Mouse (Mus musculus) intestine, postnatal 0 days (tissue): ENCODE results near the gene Rdh16. TPM values are rescaled to one million over a fixed set of nuclear protein-coding genes. Genes with fewer than 3 reads are reported as not detected.
"Not testable (repeated sequence)": the region's sequence is repeated elsewhere in the genome, so short reads cannot be mapped to it uniquely, and the experiment has no call there.

ENCODE experiments used
- ATAC-seq: fragments of 200-750 bp; cut with Nextera tagmentation; 2 replicates; pipeline ENCODE4 v1.8.0; 2017; ENCODE audit warnings: mild to moderate bottlenecking, moderate TSS enrichment, moderate library complexity
- H3K27ac ChIP-seq: fragments of 300-500 bp; sonication (generic); 2 replicates; pipeline ENCODE4 v1.5.1; 2014; ENCODE audit warnings: mild to moderate bottlenecking, low read depth, low read length, moderate library complexity
- H3K27me3 ChIP-seq: fragments of 300-500 bp; sonication (generic); replicated peaks from 2 replicates; pipeline ENCODE4 v1.6.1; 2014; ENCODE audit warnings: low read length, mixed read lengths; ENCODE audit not compliant: control insufficient read depth, insufficient read depth
- H3K36me3 ChIP-seq: fragments of 300-500 bp; sonication (generic); 2 replicates; pipeline ENCODE4 v1.6.1; 2014; ENCODE audit warnings: mild to moderate bottlenecking, moderate library complexity; ENCODE audit not compliant: control insufficient read depth, insufficient read depth
- H3K4me1 ChIP-seq: fragments of 300-500 bp; sonication (generic); replicated peaks from 2 replicates; pipeline ENCODE4 v1.6.1; 2014; ENCODE audit warnings: antibody characterized with exemption, low read length, mixed read lengths; ENCODE audit not compliant: control insufficient read depth, insufficient read depth
- H3K4me2 ChIP-seq: fragments of 300-500 bp; sonication (generic); replicated peaks from 2 replicates; pipeline ENCODE4 v1.6.1; 2014; ENCODE audit warnings: low read depth, mild to moderate bottlenecking, moderate library complexity
- H3K4me3 ChIP-seq: fragments of 300-500 bp; sonication (generic); 2 replicates; pipeline ENCODE4 v1.5.1; 2014; ENCODE audit warnings: low read depth, low read length
- H3K9ac ChIP-seq: fragments of 300-500 bp; sonication (generic); 2 replicates; pipeline ENCODE4 v1.6.1; 2014; ENCODE audit warnings: mild to moderate bottlenecking, low read depth, low read length
- H3K9me3 ChIP-seq: fragments of 300-500 bp; sonication (generic); 2 replicates; pipeline ENCODE4 v1.6.1; 2016; ENCODE audit warnings: mixed run types; ENCODE audit not compliant: control insufficient read depth
- CTCF ChIP-seq: sonication (generic); IDR thresholded peaks from 2 replicates; pipeline ENCODE4 v1.5.1; 2016; ENCODE audit warnings: low read depth, mild to moderate bottlenecking, control low read depth, antibody characterized with exemption, moderate library complexity
- WGBS: fragments of 180-500 bp; shearing (Covaris S2); extraction: QIAGEN DNeasy Blood & Tissue Kit; methylation state at CpG from one replicate; pipeline ENCODE4 v1.1.7; 2014; 5-methylcytosine and 5-hydroxymethylcytosine counted together
- polyA plus RNA-seq: library from polyadenylated mRNA; unstranded; fragments of >200 nt; fragmentation: Nextera tagmentation; extraction: Ambion mirVana; gene quantifications from 2 replicates; pipeline ENCODE4 v1.2.1, GENCODE M21; 2015

Rdh16 gene
- polyA plus RNA-seq, 1 experiment from 2014 or later = 0.07 TPM

DNA sequence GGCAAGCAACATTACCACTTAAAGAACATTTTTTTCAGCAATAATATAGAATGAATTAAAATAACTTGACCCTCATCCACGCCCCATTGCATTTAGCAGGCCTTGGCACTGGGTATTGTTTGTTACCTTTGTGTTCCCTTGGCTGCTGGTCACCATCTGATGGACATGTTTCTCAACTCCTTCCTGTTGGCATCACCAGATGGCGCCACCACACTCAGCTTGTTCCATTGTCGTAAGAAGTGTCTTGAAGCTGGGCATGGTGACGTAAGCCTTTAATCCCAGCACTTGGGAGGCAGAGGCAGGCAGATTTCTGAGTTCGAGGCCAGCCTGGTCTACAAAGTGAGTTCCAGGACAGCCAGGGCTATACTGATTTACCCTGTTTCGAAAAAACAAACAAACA lies 24.4 kb downstream of the Rdh16 start:
- Histone ChIP-seq H3K4me1 (no peaks in the 10 kb centered on the region), H3K27me3 (no peaks in the 10 kb centered on the region), H3K27ac (no peak overlapping the region), H3K9ac (no peak overlapping the region), H3K4me3 (no peak overlapping the region), H3K4me2 (no peak overlapping the region), H3K36me3 (no peaks in the 10 kb centered on the region), H3K9me3 (no peaks in the 10 kb centered on the region)
- 88% methylated on average over 6 of the region's 6 CpGs for WGBS
- no peak for ATAC-seq
- peak; percentile 77 for TF ChIP-seq CTCF

DNA sequence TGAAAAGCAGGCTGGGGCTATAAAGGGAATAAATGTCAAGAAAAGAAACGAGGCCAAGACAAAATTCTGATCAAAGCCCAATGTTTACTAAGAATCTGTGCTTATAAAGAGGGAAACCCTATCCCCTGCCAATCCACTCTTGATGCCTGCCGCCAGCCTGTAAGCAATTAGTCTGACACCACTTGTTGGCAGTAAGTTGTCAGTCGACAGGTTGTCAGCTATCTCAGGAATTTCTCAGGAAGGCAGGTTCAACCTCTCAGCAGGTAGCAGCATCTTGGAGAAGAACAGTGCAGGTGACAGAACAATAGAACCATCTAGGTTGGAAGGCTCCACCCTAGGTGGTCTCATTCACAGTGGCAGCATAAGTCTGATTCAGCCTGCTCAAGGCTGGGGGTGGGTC lies 28.2 kb downstream of the Rdh16 start:
- Histone ChIP-seq H3K4me2 (no peak overlapping the region), H3K9ac (no peak overlapping the region), H3K27ac (no peak overlapping the region), H3K4me1 (no peaks in the 10 kb centered on the region), H3K9me3 (no peaks in the 10 kb centered on the region), H3K36me3 (no peaks in the 10 kb centered on the region), H3K4me3 (no peak overlapping the region), H3K27me3 (no peaks in the 10 kb centered on the region)
- ATAC-seq = no peak
- 92% methylated on average over 3 of the region's 3 CpGs for WGBS
- TF ChIP-seq CTCF = no peak

DNA sequence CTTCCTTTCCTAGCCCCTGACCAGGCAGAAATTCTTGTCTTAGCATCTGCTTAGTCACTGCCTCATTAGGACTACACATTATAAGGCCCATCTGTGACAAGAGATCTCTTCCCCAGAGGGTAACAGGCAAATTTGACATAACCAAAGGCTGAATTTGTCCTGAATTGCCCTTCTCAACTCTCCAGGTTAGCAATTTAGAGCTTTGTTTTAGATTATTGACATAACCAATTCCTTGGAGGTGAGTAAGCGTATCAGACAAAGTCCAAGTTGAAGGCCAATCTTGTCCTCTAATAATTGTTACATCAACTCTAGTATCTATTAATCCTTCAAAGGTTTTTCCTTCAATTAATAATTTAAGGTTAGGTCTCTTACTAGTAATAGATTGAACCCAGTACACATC lies 33.2 kb downstream of the Rdh16 start:
- H3K4me3 ChIP-seq, H3K27ac ChIP-seq, H3K4me1 ChIP-seq, H3K36me3 ChIP-seq, H3K4me2 ChIP-seq, H3K9me3 ChIP-seq, H3K27me3 ChIP-seq, H3K9ac ChIP-seq, ATAC-seq: not testable (repeated sequence)
- WGBS = 76% methylated on average over 1 of the region's 1 CpGs

DNA sequence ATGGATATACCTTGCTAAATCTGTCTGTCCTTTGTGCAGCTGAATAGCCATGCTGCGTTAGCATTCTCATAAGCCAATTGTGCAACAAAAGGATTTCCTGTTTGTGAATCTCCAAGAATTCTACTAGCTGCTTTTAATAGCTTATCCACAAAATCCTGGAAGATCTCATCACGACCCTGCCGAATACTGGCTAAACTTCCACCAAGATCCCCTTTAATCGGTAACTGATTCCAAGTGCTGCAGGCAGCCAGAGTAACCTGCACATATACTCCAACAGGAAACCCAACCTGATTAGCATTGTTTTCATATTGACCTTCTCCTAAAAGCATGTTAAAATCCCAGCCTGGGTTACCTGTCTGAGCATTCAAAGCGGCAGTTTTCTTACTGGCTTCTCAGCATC lies 34.3 kb downstream of the Rdh16 start:
- Histone ChIP-seq H3K27me3 (no peaks in the 10 kb centered on the region), H3K9me3 (no peaks in the 10 kb centered on the region), H3K4me3 (no peak overlapping the region), H3K9ac (no peak overlapping the region), H3K4me1 (no peaks in the 10 kb centered on the region), H3K27ac (no peak overlapping the region), H3K4me2 (no peak overlapping the region), H3K36me3 (no peaks in the 10 kb centered on the region)
- WGBS = 70% methylated on average over 5 of the region's 5 CpGs
- no peak for ATAC-seq
- no peak for TF ChIP-seq CTCF

DNA sequence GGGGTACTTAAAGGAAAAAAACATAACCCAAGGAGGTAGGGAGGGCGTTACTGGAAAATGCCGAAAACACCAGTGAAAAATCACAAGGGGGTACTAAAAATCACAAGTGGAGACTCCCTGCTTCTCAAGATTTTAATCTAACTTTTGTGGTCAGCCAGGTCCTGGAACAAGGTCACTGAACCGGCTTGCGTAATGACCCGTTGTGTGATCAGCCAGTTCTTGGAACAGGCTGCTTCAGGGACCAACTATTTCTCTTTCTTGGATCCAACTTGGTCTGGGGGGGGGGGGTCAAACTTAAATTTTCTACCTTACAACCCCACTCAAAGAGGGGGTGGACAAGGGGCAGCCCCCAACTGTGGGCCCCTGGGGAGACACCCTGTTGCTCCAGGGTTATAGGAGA lies 36.8 kb downstream of the Rdh16 start:
- WGBS = 92% methylated on average over 5 of the region's 5 CpGs
- not testable (repeated sequence) for H3K4me2 ChIP-seq, ATAC-seq, H3K9me3 ChIP-seq, H3K4me1 ChIP-seq, H3K36me3 ChIP-seq, H3K27ac ChIP-seq, H3K4me3 ChIP-seq, H3K9ac ChIP-seq, H3K27me3 ChIP-seq

DNA sequence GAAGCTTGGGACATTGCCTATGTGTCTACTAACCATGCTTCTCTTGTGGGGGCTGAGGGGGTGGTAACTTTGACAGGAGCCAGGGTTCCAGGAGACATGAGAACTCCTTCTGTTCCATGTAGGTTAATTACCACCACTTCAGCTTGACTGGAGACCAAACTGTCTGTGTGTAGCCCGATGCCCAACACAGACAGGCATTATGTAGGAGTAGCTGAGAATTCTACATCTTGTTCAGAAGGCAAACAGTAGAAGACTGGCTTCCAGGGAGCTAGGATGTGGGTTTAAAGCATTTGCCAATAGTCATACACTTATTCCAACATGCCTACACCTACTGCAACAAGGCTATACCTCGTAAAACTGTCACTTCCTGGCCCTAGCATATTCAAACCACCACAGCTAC lies 37.6 kb downstream of the Rdh16 start:
- 89% methylated on average over 2 of the region's 2 CpGs for WGBS
- no peak for TF ChIP-seq CTCF
- H3K36me3 ChIP-seq = no peaks in the 10 kb centered on the region
- no peaks in the 10 kb centered on the region for H3K27me3 ChIP-seq
- H3K9me3 ChIP-seq = no peaks in the 10 kb centered on the region
- H3K27ac ChIP-seq = no peak overlapping the region
- H3K4me1 ChIP-seq = no peaks in the 10 kb centered on the region
- no peak overlapping the region for H3K4me3 ChIP-seq
- no peak overlapping the region for H3K4me2 ChIP-seq
- no peak for ATAC-seq
- H3K9ac ChIP-seq = no peak overlapping the region

DNA sequence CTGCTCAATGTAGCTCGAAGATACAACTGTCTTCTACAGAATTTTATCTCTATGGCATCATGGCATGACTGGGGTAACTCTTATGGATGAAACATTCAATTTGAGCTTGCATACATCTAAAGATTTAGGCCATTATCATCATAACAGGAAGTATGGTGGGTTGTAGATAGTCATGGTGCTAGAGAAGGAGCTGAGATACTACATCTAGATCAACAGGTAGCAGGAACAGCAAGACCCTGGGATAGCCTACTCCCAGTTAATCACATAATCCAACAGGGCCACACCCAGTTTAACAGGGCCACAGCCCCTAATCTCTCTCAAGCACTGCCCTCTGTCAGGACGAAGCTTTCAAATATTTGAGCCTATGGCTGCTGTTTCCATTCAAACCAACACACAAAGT lies 39.8 kb downstream of the Rdh16 start:
- Histone ChIP-seq H3K27me3 (no peaks in the 10 kb centered on the region), H3K27ac (no peak overlapping the region), H3K9ac (no peak overlapping the region), H3K36me3 (no peaks in the 10 kb centered on the region), H3K4me1 (no peaks in the 10 kb centered on the region), H3K4me2 (no peak overlapping the region), H3K9me3 (no peaks in the 10 kb centered on the region), H3K4me3 (no peak overlapping the region)
- ATAC-seq = no peak
- 74% methylated on average over 2 of the region's 2 CpGs for WGBS
- TF ChIP-seq CTCF = no peak

DNA sequence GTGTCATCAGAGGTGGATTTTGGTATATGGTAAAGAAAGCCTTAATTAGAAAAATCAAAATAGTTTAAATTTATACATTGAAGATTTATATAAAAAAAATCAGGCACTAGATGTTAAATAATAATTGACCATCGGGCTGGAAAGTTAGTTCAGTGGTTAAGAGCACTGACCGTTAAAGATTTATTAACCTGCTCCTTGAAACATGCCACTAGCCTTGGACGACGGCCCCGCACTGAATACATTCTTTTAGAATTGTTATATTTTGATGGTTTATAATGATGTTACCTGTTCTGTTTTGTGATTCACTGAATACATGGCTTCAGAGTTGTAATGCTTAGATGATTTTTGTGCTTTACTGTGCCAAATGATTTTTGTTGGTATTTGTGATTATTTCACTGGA lies 45.0 kb downstream of the Rdh16 start:
- H3K27ac ChIP-seq = not testable (repeated sequence)
- WGBS = 89% methylated on average over 5 of the region's 5 CpGs

More for the DNA sequence above, 45.0 kb downstream of the Rdh16 start:
- not testable (repeated sequence) for H3K9ac ChIP-seq, H3K27me3 ChIP-seq, H3K4me3 ChIP-seq, H3K36me3 ChIP-seq, H3K4me2 ChIP-seq, H3K4me1 ChIP-seq, ATAC-seq, H3K9me3 ChIP-seq
